Mouse (Mus musculus) kidney, postnatal 25 days (tissue): ENCODE measurements around the gene D6Ertd527e.

ENCODE experiments used
- DNase-seq, 2 experiments: peaks; one replicate each; pipeline ENCODE4 v3.0.0; 2021; ENCODE audit warnings: mixed read lengths in 2 of 2

D6Ertd527e gene

GRCm38 (mm10) chr6:87112125-87112524 lies 7.6 kb downstream of the D6Ertd527e start:
- DNase-seq, result no peak

GRCm38 (mm10) chr6:87115981-87116380 lies 11.4 kb downstream of the D6Ertd527e start:
- DNase-seq, result no peak

- no peak for DNase-seq
Measured at GRCm38 (mm10) chr6:87116596-87116995, 12.1 kb downstream of the D6Ertd527e start.

GRCm38 (mm10) chr6:87119066-87119837 lies 14.7 kb downstream of the D6Ertd527e start:
- no peak for DNase-seq

GRCm38 (mm10) chr6:87119975-87120374 lies 15.4 kb downstream of the D6Ertd527e start:
- no peak for DNase-seq

GRCm38 (mm10) chr6:87120661-87121060 lies 16.1 kb downstream of the D6Ertd527e start:
- no peak for DNase-seq

GRCm38 (mm10) chr6:87121961-87122360 lies 17.4 kb downstream of the D6Ertd527e start:
- DNase-seq, result no peak

- DNase-seq, result no peak
Measured at GRCm38 (mm10) chr6:87123406-87123805, 18.9 kb downstream of the D6Ertd527e start.

- DNase-seq, result no peak
Measured at GRCm38 (mm10) chr6:87123973-87124372, 19.4 kb downstream of the D6Ertd527e start.

GRCm38 (mm10) chr6:87127049-87127753 lies 22.7 kb downstream of the D6Ertd527e start:
- no peak for DNase-seq

GRCm38 (mm10) chr6:87129861-87130260 lies 25.3 kb downstream of the D6Ertd527e start:
- no peak for DNase-seq

GRCm38 (mm10) chr6:87130628-87131027 lies 26.1 kb downstream of the D6Ertd527e start:
- no peak for DNase-seq

- DNase-seq, result no peak
Measured at GRCm38 (mm10) chr6:87131078-87131477, 26.5 kb downstream of the D6Ertd527e start.

- DNase-seq, result no peak
Measured at GRCm38 (mm10) chr6:87133520-87133919, 29.0 kb downstream of the D6Ertd527e start.

GRCm38 (mm10) chr6:87133966-87134546 lies 29.5 kb downstream of the D6Ertd527e start:
- DNase-seq, result no peak

GRCm38 (mm10) chr6:87138479-87138878 lies 33.9 kb downstream of the D6Ertd527e start:
- DNase-seq, result no peak

- DNase-seq, result no peak
Measured at GRCm38 (mm10) chr6:87139796-87140553, 35.4 kb downstream of the D6Ertd527e start.

- no peak for DNase-seq
Measured at GRCm38 (mm10) chr6:87142239-87142638, 37.7 kb downstream of the D6Ertd527e start.

GRCm38 (mm10) chr6:87143594-87143993 lies 39.0 kb downstream of the D6Ertd527e start:
- no peak for DNase-seq

- DNase-seq, result no peak
Measured at GRCm38 (mm10) chr6:87147921-87148320, 43.4 kb downstream of the D6Ertd527e start.

GRCm38 (mm10) chr6:87150471-87150870 lies 45.9 kb downstream of the D6Ertd527e start:
- no peak for DNase-seq

- no peak for DNase-seq
Measured at GRCm38 (mm10) chr6:87151427-87151826, 46.9 kb downstream of the D6Ertd527e start.
